Mouse (Mus musculus) brown adipose tissue, adult 24 weeks (tissue): Measurements from ENCODE around the gene Srd5a2. TPM values are rescaled to one million over a fixed set of nuclear protein-coding genes. Genes with fewer than 3 reads are reported as not detected.

ENCODE experiments used
- polyA plus RNA-seq: library from polyadenylated mRNA; stranded (reverse); fragments of >200 nt; gene quantifications from 2 replicates; pipeline ENCODE4 v1.2.4, GENCODE M21; 2012; ENCODE audit not compliant: missing spikeins, insufficient read depth, insufficient read length

Gene Srd5a2
- polyA plus RNA-seq, 1 experiment, result not detected

Other genes starting within 250 kb of the Srd5a2 start
- 5.0 and 6.0 TPM in 2 replicates for gene Ehd3, start 243.8 kb downstream of the Srd5a2 start, polyA plus RNA-seq
- gene Xdh, start 97.7 kb downstream of the Srd5a2 start, polyA plus RNA-seq, result 46.7 and 49.3 TPM in 2 replicates
- gene Memo1, start 247.6 kb upstream of the Srd5a2 start, polyA plus RNA-seq, result 81.4 and 105 TPM in 2 replicates